Mouse (Mus musculus) C2C12 (cell line): Measurements from ENCODE around the gene Cdc25a.

Experiments used
- CEBPB ChIP-seq: IDR thresholded peaks from one replicate; pipeline ENCODE4 v1.6.1; 2011; ENCODE audit warnings: low read depth, mild to moderate bottlenecking, control low read depth, moderate library complexity
- CTCF ChIP-seq: IDR thresholded peaks from one replicate; pipeline ENCODE4 v1.5.1; 2011; ENCODE audit not compliant: control insufficient read depth, insufficient read depth, insufficient read length
- MAX ChIP-seq: IDR thresholded peaks from one replicate; pipeline ENCODE4 v1.6.1; 2011; ENCODE audit warnings: mild to moderate bottlenecking, control low read depth
- MYOD1 ChIP-seq: IDR thresholded peaks from one replicate; pipeline ENCODE4 v1.6.1; 2011; ENCODE audit warnings: low read depth; ENCODE audit not compliant: control insufficient read depth, insufficient read length
- MYOG ChIP-seq: IDR thresholded peaks from one replicate; pipeline ENCODE4 v1.6.1; 2011; ENCODE audit not compliant: control insufficient read depth, insufficient read length; ENCODE audit errors: extremely low read depth
- USF1 ChIP-seq: IDR thresholded peaks from one replicate; pipeline ENCODE4 v1.6.1; 2011; ENCODE audit warnings: low read depth, mild to moderate bottlenecking, control low read depth, moderate library complexity

GRCm38 (mm10) chr9:109895593-109895992 is 20.2 kb downstream of the Cdc25a start:
- TF ChIP-seq CEBPB = no peak
- no peak for TF ChIP-seq CTCF
- no peak for TF ChIP-seq MYOG
- no peak for TF ChIP-seq USF1
- no peak for TF ChIP-seq MAX
- no peak for TF ChIP-seq MYOD1
